Mouse (Mus musculus) heart, embryonic 14.5 days (tissue): ENCODE data around the gene Plcd4. TPM values are rescaled to one million over a fixed set of nuclear protein-coding genes. Genes with fewer than 3 reads are reported as not detected.

Experiments used
- ATAC-seq: fragments of 200-750 bp; cut with Nextera tagmentation; 2 replicates; pipeline ENCODE4 v1.8.0; 2017; ENCODE audit warnings: low read depth, moderate TSS enrichment; ENCODE audit not compliant: insufficient number of reproducible peaks, insufficient read depth, low FRiP score
- H3K27ac ChIP-seq, 2 experiments: fragments of 200-500 bp in 1 of 2; fragments of 300-500 bp in 1 of 2; sonication (generic) in 1 of 2; replicated peaks in 1 of 2; 2 replicates each; pipeline ENCODE4 v1.5.1; 2012 to 2014; ENCODE audit warnings: low read depth in 2 of 2, low read length in 2 of 2, control low read depth in 1 of 2, mild to moderate bottlenecking in 1 of 2, mixed read lengths in 1 of 2; ENCODE audit not compliant: control insufficient read depth in 1 of 2, insufficient read depth in 1 of 2
- H3K27me3 ChIP-seq: fragments of 300-500 bp; sonication (generic); 2 replicates; pipeline ENCODE4 v1.6.1; 2014; ENCODE audit warnings: mild to moderate bottlenecking, low read length, control low read depth; ENCODE audit not compliant: control insufficient read depth, insufficient read depth
- H3K36me3 ChIP-seq: fragments of 300-500 bp; sonication (generic); 2 replicates; pipeline ENCODE4 v1.6.1; 2014; ENCODE audit warnings: mild to moderate bottlenecking, control low read depth, low read length, mixed read lengths; ENCODE audit not compliant: control insufficient read depth, insufficient read depth
- H3K4me1 ChIP-seq, 2 experiments: fragments of 200-500 bp in 1 of 2; fragments of 300-500 bp in 1 of 2; sonication (generic) in 1 of 2; 2 replicates each; pipeline ENCODE4 v1.6.1; 2012 to 2014; ENCODE audit warnings: low read length in 2 of 2, control low read depth in 1 of 2, mixed read lengths in 1 of 2; ENCODE audit not compliant: control insufficient read depth in 2 of 2, insufficient read depth in 2 of 2
- H3K4me2 ChIP-seq: fragments of 300-500 bp; sonication (generic); 2 replicates; pipeline ENCODE4 v1.6.1; 2014; ENCODE audit warnings: mild to moderate bottlenecking, low read length
- H3K4me3 ChIP-seq, 2 experiments: fragments of 200-500 bp in 1 of 2; fragments of 300-500 bp in 1 of 2; sonication (generic) in 1 of 2; 2 replicates each; pipeline ENCODE4 v1.5.1; 2012 to 2014; ENCODE audit warnings: low read length in 2 of 2, mild to moderate bottlenecking in 2 of 2, control low read depth in 1 of 2, low read depth in 1 of 2, moderate library complexity in 1 of 2; ENCODE audit not compliant: control insufficient read depth in 1 of 2, insufficient read depth in 1 of 2
- H3K9ac ChIP-seq: fragments of 300-500 bp; sonication (generic); 2 replicates; pipeline ENCODE4 v1.6.1; 2014; ENCODE audit warnings: mild to moderate bottlenecking, low read length
- H3K9me3 ChIP-seq: fragments of 300-500 bp; sonication (generic); 2 replicates; pipeline ENCODE4 v1.6.1; 2016; ENCODE audit warnings: low read length, control low read depth; ENCODE audit not compliant: control insufficient read depth
- WGBS: fragments of 180-500 bp; shearing (Covaris S2); extraction: QIAGEN DNeasy Blood & Tissue Kit; methylation state at CpG from one replicate; pipeline ENCODE4 v1.1.7; 2014; 5-methylcytosine and 5-hydroxymethylcytosine counted together
- microRNA-seq: library from miRNA; unstranded; fragments of <30 nt; microRNA quantifications from one replicate; pipeline ENCODE4, GENCODE M21; 2016
- polyA plus RNA-seq: library from polyadenylated mRNA; unstranded; fragments of >200 nt; fragmentation: Nextera tagmentation; extraction: Ambion mirVana; gene quantifications from 2 replicates; pipeline ENCODE4 v1.2.1, GENCODE M21; 2014

Gene Plcd4
- polyA plus RNA-seq, 1 experiment from 2014 or later, result 0.68 TPM

DNA sequence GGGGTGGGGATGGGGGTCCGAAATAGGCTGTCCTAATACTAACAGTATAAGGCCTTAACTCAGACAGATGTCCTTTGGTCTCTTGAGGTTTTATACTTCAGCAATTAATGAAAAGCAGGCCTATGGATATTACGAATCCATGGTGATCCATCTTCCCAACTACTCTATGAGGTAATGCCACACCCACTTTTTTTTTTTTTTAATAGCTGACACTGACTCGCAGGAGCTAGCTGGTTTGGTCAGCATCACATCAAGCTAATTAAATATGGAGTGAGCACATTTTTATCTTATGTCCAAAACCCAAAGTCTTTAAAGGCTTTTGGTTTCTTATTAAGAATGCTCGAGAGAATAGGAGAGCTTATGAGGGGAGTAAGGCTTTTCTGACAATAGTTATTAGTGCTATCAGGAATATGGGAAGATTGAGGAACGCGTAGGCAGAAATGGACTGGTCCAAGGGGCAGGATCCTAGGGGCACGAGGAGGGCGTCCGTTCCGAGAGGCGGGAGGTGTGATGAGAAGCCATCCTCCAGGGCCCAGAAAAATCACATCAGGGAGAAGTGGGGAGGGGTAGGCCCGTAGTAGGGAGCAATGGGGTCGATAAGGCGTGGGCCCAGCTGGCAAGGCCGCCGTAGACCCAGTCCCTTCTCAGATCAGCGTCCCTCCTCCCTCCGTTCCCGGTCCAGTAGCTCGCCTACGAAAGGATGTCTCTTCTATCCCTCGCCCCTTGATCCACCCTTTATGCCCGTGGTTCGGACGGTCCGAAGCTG, 58.0 kb downstream of the Plcd4 start:
- WGBS, result 9% methylated on average over 26 of the region's 26 CpGs
- H3K4me3 ChIP-seq, result peak overlapping the region; percentile 78 to 86
- peak overlapping the region; percentile 84 for H3K4me2 ChIP-seq
- peaks cover 33% of the 10 kb centered on the region for H3K36me3 ChIP-seq
- ATAC-seq, result 0 out of 2 replicates have a peak, but pooled peaks have one; percentile 16
- no peaks in the 10 kb centered on the region for H3K27me3 ChIP-seq
- peak overlapping the region; percentile 30 to 34; a peak in 2 of 4 replicates for H3K27ac ChIP-seq
- H3K4me1 ChIP-seq, result peaks cover 0 to 12% of the 10 kb centered on the region in 2 experiments; a peak in 2 of 4 replicates
- no peaks in the 10 kb centered on the region for H3K9me3 ChIP-seq
- H3K9ac ChIP-seq, result peak overlapping the region; percentile 87

DNA sequence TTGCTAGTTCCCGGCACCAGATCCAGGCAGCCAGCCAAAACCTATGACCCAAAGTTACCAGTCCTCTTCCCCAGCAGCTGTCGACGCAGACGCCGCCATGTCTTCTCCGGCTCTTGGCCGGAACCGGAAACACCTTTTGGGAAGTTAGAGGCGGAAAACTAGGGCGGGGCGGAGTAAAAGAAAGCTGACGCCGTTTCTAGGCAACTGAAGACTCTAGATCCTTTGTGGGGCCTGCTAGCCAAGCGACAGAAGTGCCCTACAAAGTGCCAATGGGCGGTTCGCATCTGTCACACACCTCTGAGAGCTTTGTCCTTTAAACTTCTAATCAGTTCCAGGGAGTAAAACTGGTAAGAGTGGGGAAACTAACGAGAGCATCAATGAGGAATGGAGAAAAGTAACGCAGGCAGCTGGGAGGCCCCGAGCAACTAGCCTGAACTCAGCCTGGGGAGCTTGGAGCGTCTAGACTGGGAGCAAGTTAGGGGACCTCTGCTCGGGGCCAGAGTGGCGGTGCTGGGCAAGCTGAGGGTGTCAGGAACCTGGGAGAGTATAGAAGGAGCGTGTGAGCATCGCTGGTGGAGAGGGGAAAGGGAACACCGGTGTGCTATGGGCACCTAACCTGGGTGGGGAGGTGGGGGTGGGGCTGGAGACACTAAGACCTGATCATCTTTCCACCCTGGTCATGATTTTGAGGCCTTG, 58.7 kb downstream of the Plcd4 start, which contains the start of the genes Rnf25 and Stk36:
Rnf25 (minus strand) TSS at position 131 of the 696 bp plus-strand sequence.
Stk36 (plus strand) TSS at position 179 of the 696 bp plus-strand sequence.
- peaks cover 27% of the 10 kb centered on the region for H3K36me3 ChIP-seq

More for the DNA sequence above, 58.7 kb downstream of the Plcd4 start, which contains the start of the genes Rnf25 and Stk36:
- Histone ChIP-seq H3K27me3 (no peaks in the 10 kb centered on the region), H3K4me3 (peak within 1 kb of the TSS; percentile 78 to 86), H3K4me1 (peaks cover 0 to 12% of the 10 kb centered on the region in 2 experiments; a peak in 2 of 4 replicates), H3K9ac (peak within 1 kb of the TSS; percentile 87), H3K9me3 (no peaks in the 10 kb centered on the region), H3K27ac (peak within 1 kb of the TSS; percentile 30 to 34; a peak in 3 of 4 replicates), H3K4me2 (peak within 1 kb of the TSS; percentile 84)
- peak; percentile 65 for ATAC-seq
- 9% methylated on average over 25 of the region's 25 CpGs for WGBS

Small RNA genes lying within 50 kb of the gene (microRNA-seq; reads per million reads assigned to microRNA genes)
- not detected for gene Gm25035

Other genes with a start within 250 kb of the Plcd4 start
- 39.1 and 40.5 TPM in 2 replicates for gene Tmbim1, start 237.3 kb upstream of the Plcd4 start, polyA plus RNA-seq
- 0.34 and 0.55 TPM in 2 replicates for gene Catip, start 180.8 kb upstream of the Plcd4 start, polyA plus RNA-seq
- 4.4 and 4.9 TPM in 2 replicates for gene Slc11a1, start 167.7 kb upstream of the Plcd4 start, polyA plus RNA-seq
- 67.3 and 67.8 TPM in 2 replicates for gene Ctdsp1, start 151.4 kb upstream of the Plcd4 start, polyA plus RNA-seq
- gene Vil1, start 133.5 kb upstream of the Plcd4 start, polyA plus RNA-seq, result 0.27 and 0.38 TPM in 2 replicates
- 29.9 and 32.6 TPM in 2 replicates for gene Cnot9, start 36.8 kb upstream of the Plcd4 start, polyA plus RNA-seq
- 21.0 and 22.1 TPM in 2 replicates for gene Usp37, start 1.4 kb downstream of the Plcd4 start, polyA plus RNA-seq
- 6.5 and 7.3 TPM in 2 replicates for gene Zfp142, start 45.4 kb downstream of the Plcd4 start, polyA plus RNA-seq
- gene Bcs1l, start 45.4 kb downstream of the Plcd4 start, polyA plus RNA-seq, result 24.1 and 27.1 TPM in 2 replicates
- 5.1 TPM in 2 replicates for gene Rnf25, start 58.5 kb downstream of the Plcd4 start, polyA plus RNA-seq
- gene Stk36, start 58.6 kb downstream of the Plcd4 start, polyA plus RNA-seq, result 2.5 and 2.8 TPM in 2 replicates
- gene Ttll4, start 118.9 kb downstream of the Plcd4 start, polyA plus RNA-seq, result 12.3 and 13.2 TPM in 2 replicates
- 16.3 and 19.1 TPM in 2 replicates for gene Cyp27a1, start 170.7 kb downstream of the Plcd4 start, polyA plus RNA-seq
- 4.9 and 6.1 TPM in 2 replicates for gene Prkag3, start 206.3 kb downstream of the Plcd4 start, polyA plus RNA-seq
- 0.36 TPM in 1 of 2 replicates, not detected in the other for gene Wnt6, start 229.0 kb downstream of the Plcd4 start, polyA plus RNA-seq
- gene Wnt10a, start 248.6 kb downstream of the Plcd4 start, polyA plus RNA-seq, result not detected in 2 replicates